Comparison of ENCODE assay signal across 8 mouse cellular contexts in genomic region chr3:107331746-107332126, GRCm38 (mm10). TPM values are rescaled to one million over a fixed set of nuclear protein-coding genes. Genes with fewer than 3 reads are reported as not detected.
DNase-seq lines count a peak whose midpoint lies in the region; ATAC-seq and TF ChIP-seq lines count a peak whose summit lies in the region.

No protein-coding gene starts in this region.

- peak overlapping the region; percentile 98 for H3K4me3 ChIP-seq in heart, embryonic 13.5 days
- H3K4me3 ChIP-seq in G1E (ENCODE audit: low read depth, low read length) = peak overlapping the region; percentile 86
- peak overlapping the region; percentile 98 for H3K4me3 ChIP-seq in forebrain, embryonic 16.5 days (replicated peaks; ENCODE audit: low read length)
- H3K4me3 ChIP-seq in liver, postnatal 0 days (ENCODE audit: low read depth, low read length) = peak overlapping the region; percentile 90

- WGBS in heart, embryonic 13.5 days = 16% methylated on average over 17 of the region's 17 CpGs
- 21% methylated on average over 17 of the region's 17 CpGs for WGBS in forebrain, embryonic 16.5 days
- 15% methylated on average over 17 of the region's 17 CpGs for WGBS in liver, postnatal 0 days (ENCODE audit: insufficient replicate concordance)

- peak overlapping the region; percentile 82 for H3K4me2 ChIP-seq in heart, embryonic 13.5 days
- H3K4me2 ChIP-seq in forebrain, embryonic 16.5 days (ENCODE audit: low read length) = peak overlapping the region; percentile 84
- peak overlapping the region; percentile 93 for H3K4me2 ChIP-seq in liver, postnatal 0 days (ENCODE audit: low read depth, low read length)

- no peak for TF ChIP-seq EP300 in liver, postnatal 0 days (IDR thresholded peaks at IDR 0.05; ENCODE audit: low read depth)

- intact Hi-C loops in heart, postnatal 25 days (cut with DNase I) = loop anchor here (2.0 kb wide), 1 partner anchor 53 kb away; the partner anchor contains the start of gene Lamtor5
- intact Hi-C loops in left cerebral cortex, postnatal 4 days (cut with DNase I) = no loop called here

- no peak for TF ChIP-seq CTCF in G1E (IDR thresholded peaks at IDR 0.05; ENCODE audit: low read depth, low read length)
- TF ChIP-seq CTCF in liver, postnatal 0 days (IDR thresholded peaks at IDR 0.05; ENCODE audit: low read depth) = no peak

- peaks cover 46% of the 10 kb centered on the region for H3K4me1 ChIP-seq in heart, embryonic 13.5 days
- peaks cover 34% of the 10 kb centered on the region for H3K4me1 ChIP-seq in G1E (ENCODE audit: insufficient read depth, low read depth, low read length)
- peaks cover 25% of the 10 kb centered on the region for H3K4me1 ChIP-seq in forebrain, embryonic 16.5 days (replicated peaks; ENCODE audit: control insufficient read depth, insufficient read depth, low read length)
- peaks cover 22% of the 10 kb centered on the region for H3K4me1 ChIP-seq in liver, postnatal 0 days (ENCODE audit: insufficient read depth)

- peak overlapping the region; percentile 98 for H3K27ac ChIP-seq in heart, embryonic 13.5 days (replicated peaks)
- no peak overlapping the region for H3K27ac ChIP-seq in forebrain, embryonic 16.5 days (ENCODE audit: low read length)
- H3K27ac ChIP-seq in liver, postnatal 0 days (ENCODE audit: low read depth) = peak overlapping the region; percentile 92

- peak overlapping the region; percentile 99 for H3K9ac ChIP-seq in heart, embryonic 13.5 days
- H3K9ac ChIP-seq in forebrain, embryonic 16.5 days (replicated peaks; ENCODE audit: low read depth, low read length) = peak overlapping the region; percentile 84
- H3K9ac ChIP-seq in liver, postnatal 0 days (replicated peaks) = peak overlapping the region; percentile 91

- H3K36me3 ChIP-seq in heart, embryonic 13.5 days = peaks cover 29% of the 10 kb centered on the region
- H3K36me3 ChIP-seq in G1E (replicated peaks) = peaks cover 29% of the 10 kb centered on the region
- H3K36me3 ChIP-seq in forebrain, embryonic 16.5 days (ENCODE audit: control insufficient read depth, insufficient read depth) = peaks cover 6% of the 10 kb centered on the region; the same call in 1 of the 2 replicates
- peaks cover 31% of the 10 kb centered on the region for H3K36me3 ChIP-seq in liver, postnatal 0 days (replicated peaks; ENCODE audit: insufficient read depth, low read length)

- H3K9me3 ChIP-seq in heart, embryonic 13.5 days = no peaks in the 10 kb centered on the region
- no peaks in the 10 kb centered on the region for H3K9me3 ChIP-seq in G1E (replicated peaks)
- no peaks in the 10 kb centered on the region for H3K9me3 ChIP-seq in forebrain, embryonic 16.5 days (ENCODE audit: control insufficient read depth, low read length)
- H3K9me3 ChIP-seq in liver, postnatal 0 days (ENCODE audit: low read length) = no peaks in the 10 kb centered on the region

- no peaks in the 10 kb centered on the region for H3K27me3 ChIP-seq in heart, embryonic 13.5 days (replicated peaks)
- H3K27me3 ChIP-seq in G1E (ENCODE audit: insufficient read depth, low read length) = no peaks in the 10 kb centered on the region
- no peaks in the 10 kb centered on the region for H3K27me3 ChIP-seq in forebrain, embryonic 16.5 days (replicated peaks; ENCODE audit: control insufficient read depth, insufficient read depth, low read length)
- H3K27me3 ChIP-seq in liver, postnatal 0 days (ENCODE audit: insufficient read depth, low read length) = no peaks in the 10 kb centered on the region

- DNase-seq in heart, postnatal 25 days (ENCODE audit: low spot score) = no peak
- no peak for DNase-seq in G1E (ENCODE audit: low spot score)
- DNase-seq in liver, postnatal 0 days = no peak
- no peak for DNase-seq in left cerebral cortex, postnatal 4 days
- no peak for DNase-seq in urinary bladder, adult 2 months (ENCODE audit: low spot score)
- no peak for DNase-seq in spleen, postnatal 10 days (ENCODE audit: low spot score in 2 of 2)

- no peak for ATAC-seq in heart, embryonic 13.5 days (ENCODE audit: extremely low read depth, insufficient number of reproducible peaks, low FRiP score, low TSS enrichment)
- no peak for ATAC-seq in G1E (ENCODE audit: extremely low read depth, insufficient number of reproducible peaks, low FRiP score, poor library complexity, severe bottlenecking)
- ATAC-seq in forebrain, embryonic 16.5 days = no peak
- ATAC-seq in liver, postnatal 0 days = no peak

RNA-seq across cellular contexts. Expression of gene Rbm15, which starts 1.7 kb away (rescaled TPM):
- 8.7 and 10.3 TPM in 2 replicates for polyA plus RNA-seq in heart, embryonic 13.5 days (2015; fragmentation: Nextera tagmentation; extraction: Ambion mirVana)
- total RNA-seq in heart, postnatal 25 days (2021) = 10 to 100 TPM; 20.5 to 23.7 TPM
- total RNA-seq in G1E (2014; fragmentation: Nextera tagmentation) = 105 and 113 TPM in 2 replicates
- 42.7 and 50.0 TPM in 2 replicates for total RNA-seq in G1E (2017)
- 5.2 and 5.9 TPM in 2 replicates for polyA plus RNA-seq in G1E (2012)
- 9.3 and 10.4 TPM in 2 replicates for polyA plus RNA-seq in forebrain, embryonic 16.5 days (2015; fragmentation: Nextera tagmentation; extraction: Ambion mirVana)
- polyA plus RNA-seq in liver, postnatal 0 days (2015; fragmentation: Nextera tagmentation; extraction: Ambion mirVana) = 6.5 and 6.7 TPM in 2 replicates
- total RNA-seq in left cerebral cortex, postnatal 4 days (2021) = 10 to 100 TPM; 24.3 to 24.6 TPM
- polyA plus RNA-seq in urinary bladder, adult 2 months (2012; rRNA removed) = 3.9 and 5.0 TPM in 2 replicates

RNA-seq across cellular contexts. Expression of gene Slc16a4, which starts 40.7 kb away (rescaled TPM):
- polyA plus RNA-seq in heart, embryonic 13.5 days (2015; fragmentation: Nextera tagmentation; extraction: Ambion mirVana) = 1.6 TPM in 2 replicates
- total RNA-seq in heart, postnatal 25 days (2021) = under 1 TPM; 0.26 to 0.36 TPM
- total RNA-seq in G1E (2014; fragmentation: Nextera tagmentation) = not detected in 2 replicates
- 0.22 and 0.29 TPM in 2 replicates for total RNA-seq in G1E (2017)
- polyA plus RNA-seq in G1E (2012) = not detected in 2 replicates
- polyA plus RNA-seq in forebrain, embryonic 16.5 days (2015; fragmentation: Nextera tagmentation; extraction: Ambion mirVana) = 2.4 and 2.8 TPM in 2 replicates
- polyA plus RNA-seq in liver, postnatal 0 days (2015; fragmentation: Nextera tagmentation; extraction: Ambion mirVana) = 0.14 and 0.27 TPM in 2 replicates
- 1 to 10 TPM; 1.0 to 1.3 TPM for total RNA-seq in left cerebral cortex, postnatal 4 days (2021)
- 1.0 and 1.3 TPM in 2 replicates for polyA plus RNA-seq in urinary bladder, adult 2 months (2012; rRNA removed)

RNA-seq across cellular contexts. Expression of gene Lamtor5, which starts 53.1 kb away (rescaled TPM):
- 149 and 173 TPM in 2 replicates for polyA plus RNA-seq in heart, embryonic 13.5 days (2015; fragmentation: Nextera tagmentation; extraction: Ambion mirVana)
- 10 to 100 TPM; 65.2 to 66.1 TPM for total RNA-seq in heart, postnatal 25 days (2021)
- total RNA-seq in G1E (2014; fragmentation: Nextera tagmentation) (50.3 and 56.3 TPM in 2 replicates), G1E (2017) (91.4 and 111 TPM in 2 replicates)
- polyA plus RNA-seq in G1E (2012) = 26.8 and 27.0 TPM in 2 replicates
- 208 and 220 TPM in 2 replicates for polyA plus RNA-seq in forebrain, embryonic 16.5 days (2015; fragmentation: Nextera tagmentation; extraction: Ambion mirVana)
- polyA plus RNA-seq in liver, postnatal 0 days (2015; fragmentation: Nextera tagmentation; extraction: Ambion mirVana) = 94.0 and 99.8 TPM in 2 replicates
- total RNA-seq in left cerebral cortex, postnatal 4 days (2021) = 10 to 100 TPM; 57.9 to 64.0 TPM
- 121 and 139 TPM in 2 replicates for polyA plus RNA-seq in urinary bladder, adult 2 months (2012; rRNA removed)
